Mouse (Mus musculus): ENCODE data around the gene Fzr1. TPM values are rescaled to one million over a fixed set of nuclear protein-coding genes. Genes with fewer than 3 reads are reported as not detected.

The Fzr1 gene
- polyA plus RNA-seq, 1 experiment from 2014 or later, result 139 TPM

- Histone ChIP-seq H3K27ac (no peak overlapping the region), H3K9me3 (no peaks in the 10 kb centered on the region), H3K4me3 (no peak overlapping the region), H3K4me1 (peaks cover 60% of the 10 kb centered on the region), H3K27me3 (ENCODE audit: poor library complexity, severe bottlenecking) (peaks cover 89% of the 10 kb centered on the region), H3K36me3 (replicated peaks) (no peaks in the 10 kb centered on the region)
- DNase-seq (ENCODE audit: extremely low spot score, low spot score), result no peak
- WGBS, result 75% methylated on average over 4 of the region's 4 CpGs
Measured at GRCm38 (mm10) chr10:81421041-81421796, 42.9 kb upstream of the Fzr1 start.

DNA sequence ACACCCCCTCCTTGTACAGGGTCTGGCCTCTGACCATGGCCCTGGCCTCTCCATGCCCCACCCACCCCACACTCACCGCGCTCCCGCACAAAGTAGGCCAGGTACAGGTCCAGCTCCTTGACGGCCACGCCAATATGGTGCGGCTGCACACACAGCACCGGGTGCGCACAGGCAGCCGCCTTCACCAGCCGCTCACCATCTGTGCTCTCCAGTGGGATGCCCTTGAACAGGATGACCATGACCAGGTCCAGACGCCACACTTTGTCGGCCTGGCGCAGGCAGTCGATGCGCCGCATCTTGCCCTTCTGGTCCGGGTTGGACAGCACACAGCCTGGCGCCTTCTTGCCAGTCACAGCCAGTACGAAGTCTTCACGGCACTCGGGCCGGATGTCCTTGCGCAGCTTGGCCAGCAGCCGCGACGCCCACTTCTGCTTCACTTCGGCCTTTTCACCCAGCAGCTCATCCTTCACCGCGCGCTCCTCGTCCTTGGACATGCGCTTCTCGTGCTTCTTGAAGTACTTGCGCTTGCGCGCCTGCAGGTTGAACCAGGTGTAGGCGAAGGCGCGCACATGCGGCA is 42.0 kb upstream of the Fzr1 start:
- no peak overlapping the region for H3K27ac ChIP-seq
- H3K4me3 ChIP-seq, result no peak overlapping the region; the same call in 1 of the 2 replicates
- peaks cover 80% of the 10 kb centered on the region for H3K27me3 ChIP-seq (ENCODE audit: poor library complexity, severe bottlenecking)
- peaks cover 60% of the 10 kb centered on the region for H3K4me1 ChIP-seq
- DNase-seq (ENCODE audit: extremely low spot score, low spot score), result no peak
- no peaks in the 10 kb centered on the region for H3K36me3 ChIP-seq (replicated peaks)
- no peaks in the 10 kb centered on the region for H3K9me3 ChIP-seq
- 86% methylated on average over 40 of the region's 40 CpGs for WGBS

DNA sequence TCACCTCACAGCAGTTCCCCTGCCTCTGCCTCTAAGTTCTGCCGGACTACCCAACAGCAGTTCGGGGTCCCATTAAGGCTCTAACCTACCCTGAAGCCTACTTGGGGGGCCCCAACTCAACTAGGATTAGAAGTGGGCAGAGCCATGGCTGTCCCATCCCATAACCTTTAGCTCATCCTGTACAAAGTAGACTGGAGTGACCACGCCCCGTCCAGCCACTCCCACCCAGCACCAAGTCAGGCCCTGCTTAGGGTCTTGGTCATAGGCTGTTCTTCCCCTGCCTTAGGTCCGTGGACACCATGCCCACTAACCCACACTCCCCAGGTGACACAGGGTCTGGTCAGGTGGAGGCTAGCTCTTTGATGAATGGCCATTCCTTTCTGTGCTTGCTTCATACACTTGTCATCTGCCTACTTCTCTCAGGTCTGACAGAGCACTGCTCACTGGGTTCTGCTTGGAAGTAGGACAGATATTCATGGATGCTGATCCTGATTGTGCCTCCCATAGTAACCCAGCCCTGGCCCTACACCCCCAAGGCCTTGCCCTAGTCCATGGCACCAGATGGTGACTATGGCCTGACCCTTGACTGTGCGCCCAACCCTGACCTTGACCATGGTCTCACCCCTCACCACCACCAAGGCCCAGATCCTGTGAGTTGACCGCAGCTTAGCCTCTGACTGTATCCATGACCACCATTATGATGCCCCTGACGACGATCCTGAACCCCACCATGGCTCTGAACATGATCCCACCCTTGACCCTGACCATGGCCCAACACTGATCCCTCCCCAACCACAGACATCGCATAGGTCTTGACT is 41.0 kb upstream of the Fzr1 start:
- H3K9me3 ChIP-seq, result no peaks in the 10 kb centered on the region
- H3K27ac ChIP-seq, result peak overlapping the region; percentile 48; the same call in 1 of the 2 replicates
- WGBS, result 91% methylated on average over 10 of the region's 10 CpGs
- peaks cover 70% of the 10 kb centered on the region for H3K27me3 ChIP-seq (ENCODE audit: poor library complexity, severe bottlenecking)
- H3K4me3 ChIP-seq, result no peak overlapping the region
- H3K36me3 ChIP-seq (replicated peaks), result no peaks in the 10 kb centered on the region
- H3K4me1 ChIP-seq, result peaks cover 60% of the 10 kb centered on the region
- DNase-seq (ENCODE audit: extremely low spot score, low spot score), result no peak

- DNase-seq (ENCODE audit: extremely low spot score, low spot score), result no peak
- WGBS, result 54% methylated on average over 11 of the region's 11 CpGs
- H3K27ac ChIP-seq, result peak overlapping the region; percentile 48; the same call in 1 of the 2 replicates
- peaks cover 64% of the 10 kb centered on the region for H3K4me1 ChIP-seq
- no peaks in the 10 kb centered on the region for H3K36me3 ChIP-seq (replicated peaks)
- no peak overlapping the region for H3K4me3 ChIP-seq
- H3K9me3 ChIP-seq, result no peaks in the 10 kb centered on the region
- peaks cover 62% of the 10 kb centered on the region for H3K27me3 ChIP-seq (ENCODE audit: poor library complexity, severe bottlenecking)
Measured at GRCm38 (mm10) chr10:81418216-81419070, 40.1 kb upstream of the Fzr1 start.

DNA sequence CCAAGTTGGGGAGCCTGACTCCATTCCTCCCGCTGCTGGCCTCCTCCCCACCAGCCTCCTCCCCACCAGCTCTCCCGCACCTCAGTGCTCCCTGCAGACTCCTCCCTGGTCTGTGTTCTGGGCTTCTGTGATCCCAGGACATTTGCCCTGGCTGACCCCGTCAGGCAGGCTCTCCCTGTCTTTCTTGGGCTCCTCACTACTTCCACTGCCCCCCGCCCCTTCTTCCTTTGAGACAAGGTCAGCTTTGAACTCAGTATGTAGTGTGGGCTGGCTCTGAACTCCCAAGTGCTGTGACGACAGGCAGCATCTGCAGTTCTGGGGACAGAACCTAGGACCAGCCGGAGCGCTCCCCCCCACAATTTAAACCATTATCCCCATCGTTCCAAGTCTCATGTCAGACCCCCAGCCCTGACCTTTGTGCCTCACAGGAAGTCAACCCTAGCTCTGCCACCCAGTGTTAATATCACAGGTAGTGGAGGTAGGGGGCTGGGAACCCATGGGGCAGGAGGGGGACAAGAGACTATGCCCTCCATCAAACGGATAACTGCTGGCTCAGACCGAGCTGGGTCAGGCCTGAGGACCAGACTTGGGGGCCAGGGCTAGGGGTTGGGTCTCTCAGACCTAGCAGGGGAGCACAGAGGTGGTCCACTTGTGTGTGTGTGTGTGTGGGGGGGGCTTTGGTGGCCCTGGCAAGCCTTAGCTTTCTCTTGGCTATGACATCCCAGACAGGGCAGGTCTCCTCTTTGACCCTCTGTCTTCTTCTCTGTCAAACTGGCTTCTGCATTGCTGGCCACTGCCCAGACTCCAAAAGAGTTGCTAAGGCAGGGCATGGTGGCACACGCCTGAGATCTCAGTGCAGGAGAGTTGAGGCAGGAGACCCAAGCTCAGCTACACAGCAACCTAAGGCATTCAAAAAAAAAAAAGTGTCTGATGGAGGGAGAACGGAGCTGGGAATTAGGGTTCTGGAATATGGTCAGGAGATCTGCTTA is 39.2 kb upstream of the Fzr1 start:
- 42% methylated on average over 12 of the region's 12 CpGs for WGBS
- Histone ChIP-seq H3K36me3 (replicated peaks) (no peaks in the 10 kb centered on the region), H3K9me3 (no peaks in the 10 kb centered on the region), H3K27ac (peak overlapping the region; percentile 89), H3K4me1 (peaks cover 73% of the 10 kb centered on the region), H3K4me3 (peak overlapping the region; percentile 57), H3K27me3 (ENCODE audit: poor library complexity, severe bottlenecking) (peaks cover 55% of the 10 kb centered on the region)
- no peak for DNase-seq (ENCODE audit: extremely low spot score, low spot score)

- Histone ChIP-seq H3K36me3 (replicated peaks) (no peaks in the 10 kb centered on the region), H3K27me3 (ENCODE audit: poor library complexity, severe bottlenecking) (peaks cover 46% of the 10 kb centered on the region), H3K27ac (peak overlapping the region; percentile 89), H3K9me3 (no peaks in the 10 kb centered on the region), H3K4me3 (peak overlapping the region; percentile 57), H3K4me1 (peaks cover 81% of the 10 kb centered on the region)
- under 1% methylated on average over 26 of the region's 26 CpGs for WGBS
- DNase-seq (ENCODE audit: extremely low spot score, low spot score), result peak; percentile 75
Measured at GRCm38 (mm10) chr10:81416581-81417226, 38.4 kb upstream of the Fzr1 start.

DNA sequence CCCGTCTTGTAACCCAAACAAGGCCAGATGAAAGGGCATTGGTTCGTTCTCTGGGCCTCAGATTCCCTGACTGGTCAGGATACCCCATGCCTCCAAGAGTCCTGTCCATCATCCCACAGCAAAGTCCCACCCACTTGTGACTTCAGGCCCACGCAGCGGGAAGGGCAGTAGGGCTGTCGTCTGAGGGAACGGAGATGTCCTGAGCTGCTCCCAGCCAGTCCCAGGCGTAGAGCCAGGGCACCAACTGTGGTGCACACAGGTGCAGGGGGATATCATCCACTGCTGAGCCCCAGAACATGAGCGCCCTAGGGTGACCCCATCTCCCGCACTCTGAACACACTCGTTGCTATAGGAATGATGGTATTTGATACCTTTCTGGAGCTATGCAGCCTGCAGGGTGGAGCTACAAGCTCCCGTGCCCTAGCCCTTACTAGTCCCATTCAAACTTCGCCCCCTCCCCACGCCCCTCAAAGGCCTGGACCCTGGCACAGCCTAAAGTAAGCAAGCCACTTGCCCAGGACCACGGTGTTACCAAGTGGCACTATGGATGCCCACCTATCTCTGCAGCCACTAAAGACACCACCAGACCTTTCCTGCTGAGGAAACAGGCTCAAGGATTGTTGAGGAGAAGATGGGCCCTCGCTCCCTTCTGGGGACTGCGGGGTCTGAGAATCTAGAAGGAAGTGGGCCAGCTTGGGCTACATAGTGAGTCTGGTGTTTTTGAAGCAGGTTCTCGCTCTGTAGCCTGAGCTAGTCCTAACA is 37.4 kb upstream of the Fzr1 start:
- no peaks in the 10 kb centered on the region for H3K9me3 ChIP-seq
- H3K36me3 ChIP-seq (replicated peaks), result no peaks in the 10 kb centered on the region
- DNase-seq (ENCODE audit: extremely low spot score, low spot score), result no peak
- H3K27me3 ChIP-seq (ENCODE audit: poor library complexity, severe bottlenecking), result peaks cover 37% of the 10 kb centered on the region
- H3K27ac ChIP-seq, result peak overlapping the region; percentile 89
- peaks cover 91% of the 10 kb centered on the region for H3K4me1 ChIP-seq
- 66% methylated on average over 17 of the region's 17 CpGs for WGBS
- H3K4me3 ChIP-seq, result peak overlapping the region; percentile 57; the same call in 1 of the 2 replicates

GRCm38 (mm10) chr10:81415146-81415545 is 36.8 kb upstream of the Fzr1 start:
- Histone ChIP-seq H3K4me3 (peak overlapping the region; percentile 37; the same call in 1 of the 2 replicates), H3K4me1 (peaks cover 93% of the 10 kb centered on the region), H3K9me3 (no peaks in the 10 kb centered on the region), H3K36me3 (replicated peaks) (no peaks in the 10 kb centered on the region), H3K27me3 (ENCODE audit: poor library complexity, severe bottlenecking) (peaks cover 31% of the 10 kb centered on the region), H3K27ac (peak overlapping the region; percentile 89)
- WGBS, result 85% methylated on average over 5 of the region's 5 CpGs
- DNase-seq (ENCODE audit: extremely low spot score, low spot score), result no peak

GRCm38 (mm10) chr10:81414682-81415081 is 36.4 kb upstream of the Fzr1 start:
- Histone ChIP-seq H3K4me1 (peaks cover 95% of the 10 kb centered on the region), H3K27ac (peak overlapping the region; percentile 89), H3K36me3 (replicated peaks) (no peaks in the 10 kb centered on the region), H3K9me3 (no peaks in the 10 kb centered on the region), H3K27me3 (ENCODE audit: poor library complexity, severe bottlenecking) (peaks cover 28% of the 10 kb centered on the region), H3K4me3 (peak overlapping the region; percentile 37; the same call in 1 of the 2 replicates)
- DNase-seq (ENCODE audit: extremely low spot score, low spot score), result no peak

GRCm38 (mm10) chr10:81413310-81414261 is 35.3 kb upstream of the Fzr1 start:
- Histone ChIP-seq H3K27me3 (ENCODE audit: poor library complexity, severe bottlenecking) (peaks cover 26% of the 10 kb centered on the region), H3K36me3 (replicated peaks) (no peaks in the 10 kb centered on the region), H3K27ac (peak overlapping the region; percentile 89), H3K4me1 (peaks cover 100% of the 10 kb centered on the region), H3K4me3 (peak overlapping the region; percentile 37), H3K9me3 (no peaks in the 10 kb centered on the region)
- 34% methylated on average over 26 of the region's 26 CpGs for WGBS
- no peak for DNase-seq (ENCODE audit: extremely low spot score, low spot score)

Data from forebrain, embryonic 10.5 days (tissue).